Mouse (Mus musculus) forebrain, embryonic 12.5 days (tissue): ENCODE results near the gene Bola3. TPM values are rescaled to one million over a fixed set of nuclear protein-coding genes. Genes with fewer than 3 reads are reported as not detected.
"Not testable (repeated sequence)": the region's sequence is repeated elsewhere in the genome, so short reads cannot be mapped to it uniquely, and the experiment has no call there.

Source experiments
- ATAC-seq: fragments of 200-750 bp; cut with Nextera tagmentation; 2 replicates; pipeline ENCODE4 v1.8.0; 2017; ENCODE audit warnings: moderate TSS enrichment; ENCODE audit not compliant: low FRiP score
- H3K27ac ChIP-seq: fragments of 300-500 bp; sonication (generic); 2 replicates; pipeline ENCODE4 v1.5.1; 2016; ENCODE audit warnings: mild to moderate bottlenecking
- H3K27me3 ChIP-seq: fragments of 300-500 bp; sonication (generic); 2 replicates; pipeline ENCODE4 v1.6.1; 2016; ENCODE audit warnings: mild to moderate bottlenecking
- H3K36me3 ChIP-seq: fragments of 300-500 bp; sonication (generic); replicated peaks from 2 replicates; pipeline ENCODE4 v1.6.1; 2016; ENCODE audit warnings: mild to moderate bottlenecking
- H3K4me1 ChIP-seq: fragments of 300-500 bp; sonication (generic); 2 replicates; pipeline ENCODE4 v1.6.1; 2016
- H3K4me2 ChIP-seq: fragments of 300-500 bp; sonication (generic); 2 replicates; pipeline ENCODE4 v1.6.1; 2016; ENCODE audit warnings: mild to moderate bottlenecking, moderate library complexity
- H3K4me3 ChIP-seq: fragments of 300-500 bp; sonication (generic); replicated peaks from 2 replicates; pipeline ENCODE4 v1.5.1; 2016; ENCODE audit warnings: mild to moderate bottlenecking
- H3K9ac ChIP-seq: fragments of 300-500 bp; sonication (generic); 2 replicates; pipeline ENCODE4 v1.6.1; 2016; ENCODE audit warnings: mild to moderate bottlenecking
- H3K9me3 ChIP-seq: fragments of 300-500 bp; sonication (generic); 2 replicates; pipeline ENCODE4 v1.6.1; 2016
- WGBS: fragments of 180-500 bp; shearing (Covaris S2); methylation state at CpG from one replicate; pipeline ENCODE4 v1.1.7; 2016; 5-methylcytosine and 5-hydroxymethylcytosine counted together
- polyA plus RNA-seq: library from polyadenylated mRNA; unstranded; fragments of >200 nt; fragmentation: Nextera tagmentation; extraction: Ambion mirVana; gene quantifications from 2 replicates; pipeline ENCODE4 v1.2.1, GENCODE M21; 2016

Gene Bola3
- polyA plus RNA-seq, 1 experiment from 2014 or later, result 106 TPM

DNA sequence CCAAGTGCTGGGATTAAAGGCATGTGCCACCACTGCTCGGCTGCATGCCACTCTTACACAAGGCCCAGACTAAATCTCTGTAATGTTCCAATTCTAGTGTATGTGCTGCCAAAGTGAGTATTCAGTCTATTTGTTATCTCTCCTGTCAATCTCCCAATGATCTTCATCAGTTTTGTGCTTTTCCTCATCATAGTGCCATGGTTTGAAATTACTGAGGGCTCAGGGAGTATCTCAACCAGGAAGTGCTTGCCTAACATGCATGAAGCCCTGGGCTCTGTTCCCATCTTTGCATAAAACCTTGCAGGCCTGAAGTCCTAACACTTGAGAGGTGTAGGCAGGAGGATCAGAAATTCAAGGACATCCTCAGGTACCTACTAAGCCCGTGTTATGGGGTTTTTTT lies 26.2 kb upstream of the Bola3 start:
- Histone ChIP-seq H3K9ac (no peak overlapping the region), H3K27ac (no peak overlapping the region), H3K9me3 (no peaks in the 10 kb centered on the region), H3K4me1 (peaks cover 14% of the 10 kb centered on the region), H3K4me2 (no peak overlapping the region), H3K27me3 (no peaks in the 10 kb centered on the region), H3K36me3 (no peaks in the 10 kb centered on the region), H3K4me3 (no peak overlapping the region)
- no peak for ATAC-seq
- 77% methylated on average over 2 of the region's 2 CpGs for WGBS

DNA sequence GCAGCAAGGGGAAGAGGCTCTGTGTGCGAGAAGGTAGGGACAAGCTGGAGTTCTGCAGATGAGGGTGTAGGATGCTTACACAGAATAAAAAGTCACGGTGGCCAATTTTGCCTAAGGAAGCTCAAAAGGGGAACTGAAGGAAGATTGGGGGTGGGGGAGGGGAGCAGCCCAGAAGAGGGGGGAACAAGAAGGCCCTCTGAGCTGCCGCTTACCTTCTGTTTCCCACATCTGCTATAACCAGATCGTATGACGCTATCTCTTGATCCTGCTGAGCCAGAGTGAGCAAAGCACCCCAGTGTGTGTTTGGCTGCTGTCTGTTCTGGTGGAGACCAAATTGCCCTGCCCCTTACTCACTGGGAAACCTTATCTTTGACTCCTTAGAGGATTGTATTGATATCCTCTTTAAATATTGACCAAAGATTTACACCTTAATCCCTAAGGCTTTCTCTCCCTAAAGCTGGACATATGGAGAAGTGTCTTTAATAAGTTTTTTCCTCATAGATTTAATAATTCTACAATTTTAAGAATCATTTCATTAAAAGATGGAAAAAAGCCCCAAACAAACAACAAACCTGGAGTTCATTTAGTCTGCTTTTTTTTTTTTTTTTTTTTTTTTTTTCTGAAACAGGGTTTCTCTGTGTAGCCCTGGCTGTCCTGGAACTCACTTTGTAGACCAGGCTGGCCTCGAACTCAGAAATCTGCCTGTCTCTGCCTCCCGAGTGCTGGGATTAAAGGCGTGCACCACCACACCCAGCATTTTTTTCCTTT lies 25.1 kb upstream of the Bola3 start:
- 0 out of 2 replicates have a peak, but pooled peaks cover under 1% of the 10 kb centered on the region for H3K36me3 ChIP-seq
- no peak overlapping the region for H3K27ac ChIP-seq
- 73% methylated on average over 8 of the region's 8 CpGs for WGBS
- H3K27me3 ChIP-seq, result no peaks in the 10 kb centered on the region
- H3K9me3 ChIP-seq, result no peaks in the 10 kb centered on the region
- H3K4me2 ChIP-seq, result no peak overlapping the region
- no peak overlapping the region for H3K4me3 ChIP-seq
- ATAC-seq, result no peak
- no peak overlapping the region for H3K9ac ChIP-seq
- peaks cover 14% of the 10 kb centered on the region for H3K4me1 ChIP-seq

DNA sequence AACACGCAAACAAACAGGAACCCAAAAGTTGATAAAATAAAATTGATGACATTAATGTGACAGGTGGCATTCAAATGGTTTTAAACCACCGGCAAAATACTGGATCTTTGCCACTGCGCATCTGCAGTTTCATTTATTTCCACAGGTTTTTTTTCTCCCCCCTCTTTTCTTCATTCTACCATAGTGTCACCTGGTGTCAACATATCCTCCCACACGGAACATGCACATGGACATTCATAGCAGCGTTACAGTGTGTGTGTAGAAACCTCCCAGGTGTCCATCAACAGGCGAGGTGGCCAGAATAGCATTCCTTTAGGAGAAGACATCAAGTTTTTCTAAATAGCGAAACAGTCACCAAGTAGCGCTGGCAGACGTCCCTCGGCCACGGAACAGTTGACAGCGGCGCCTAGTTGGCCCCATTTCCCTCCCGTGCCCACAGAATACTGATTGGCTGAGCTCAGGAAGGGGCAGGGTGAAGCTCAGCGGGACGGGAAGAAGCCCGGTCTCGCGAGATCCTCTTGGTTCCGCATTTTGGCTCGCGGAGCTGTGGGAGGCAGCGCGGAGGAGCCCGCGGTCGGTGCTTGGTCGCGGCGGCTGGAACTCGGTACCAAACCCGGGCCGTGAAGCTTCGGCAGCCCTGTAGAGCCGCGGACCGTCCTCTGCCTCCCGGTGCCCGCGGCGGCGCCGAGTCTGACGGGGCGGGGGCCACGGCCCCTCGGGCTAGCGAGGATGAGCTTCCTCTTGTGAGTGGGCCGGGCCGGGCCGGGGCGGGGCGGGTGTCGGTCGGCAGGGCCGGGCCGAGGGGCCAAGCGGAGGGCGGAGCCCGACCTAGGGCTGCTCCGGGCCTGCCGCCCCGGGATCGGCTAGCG lies 23.2 kb upstream of the Bola3 start, which contains the start of the genes Mthfd2 and Mob1a:
Gene Mthfd2, minus strand, starts transcription at position 384 of the 869 bp plus-strand sequence.
Gene Mob1a, plus strand, starts transcription at position 492 of the 869 bp plus-strand sequence.
- H3K9ac ChIP-seq, result peak within 1 kb of the TSS; percentile 98
- H3K4me3 ChIP-seq, result peak within 1 kb of the TSS; percentile 97
- H3K4me2 ChIP-seq, result peak within 1 kb of the TSS; percentile 78
- no peaks in the 10 kb centered on the region for H3K9me3 ChIP-seq
- ATAC-seq, result peak; percentile 98
- H3K4me1 ChIP-seq, result peaks cover 14% of the 10 kb centered on the region
- no peaks in the 10 kb centered on the region for H3K27me3 ChIP-seq
- peaks cover 14% of the 10 kb centered on the region for H3K36me3 ChIP-seq
- 1% methylated on average over 65 of the region's 65 CpGs for WGBS
- peak within 1 kb of the TSS; percentile 93 for H3K27ac ChIP-seq

- peak overlapping the region; percentile 78 for H3K4me2 ChIP-seq
- 7% methylated on average over 6 of the region's 6 CpGs for WGBS
- peak overlapping the region; percentile 93 for H3K27ac ChIP-seq
- peaks cover 14% of the 10 kb centered on the region for H3K4me1 ChIP-seq
- H3K4me3 ChIP-seq, result peak overlapping the region; percentile 97
- no peaks in the 10 kb centered on the region for H3K9me3 ChIP-seq
- peak overlapping the region; percentile 98 for H3K9ac ChIP-seq
- ATAC-seq, result peak; percentile 39; the same call in 1 of the 2 replicates
- H3K36me3 ChIP-seq, result peaks cover 19% of the 10 kb centered on the region
- H3K27me3 ChIP-seq, result no peaks in the 10 kb centered on the region
Observed at GRCm38 (mm10) chr6:83326394-83326736, 22.6 kb upstream of the Bola3 start.

DNA sequence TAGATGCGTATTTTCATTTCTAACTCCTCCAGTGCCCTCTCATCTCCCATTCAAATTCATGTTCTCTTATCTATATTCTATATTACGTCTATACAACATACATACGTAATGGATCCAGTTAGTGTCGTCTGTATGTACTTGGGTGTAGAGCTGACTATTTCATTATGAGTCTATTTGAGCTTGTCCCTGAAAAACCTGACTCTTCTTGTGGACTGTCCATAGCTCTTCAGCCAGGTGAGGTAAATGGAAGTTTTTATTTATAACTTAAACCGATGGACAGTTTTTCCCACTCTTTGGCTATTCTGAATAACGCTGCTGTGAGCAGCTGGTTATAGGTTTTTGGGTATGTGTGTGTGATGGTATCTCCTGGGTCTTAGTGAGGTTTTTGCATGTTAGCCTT lies 22.2 kb upstream of the Bola3 start:
- Histone ChIP-seq H3K36me3 (peaks cover 23% of the 10 kb centered on the region), H3K4me3 (peak overlapping the region; percentile 97), H3K9ac (peak overlapping the region; percentile 98), H3K9me3 (no peaks in the 10 kb centered on the region), H3K27me3 (no peaks in the 10 kb centered on the region), H3K4me1 (peaks cover 14% of the 10 kb centered on the region), H3K27ac (no peak overlapping the region), H3K4me2 (peak overlapping the region; percentile 78)
- no peak for ATAC-seq
- 75% methylated on average over 6 of the region's 6 CpGs for WGBS

- H3K4me3 ChIP-seq, result no peak overlapping the region
- no peaks in the 10 kb centered on the region for H3K9me3 ChIP-seq
- H3K36me3 ChIP-seq, result peaks cover 30% of the 10 kb centered on the region
- WGBS, result 93% methylated on average over 3 of the region's 3 CpGs
- no peak overlapping the region for H3K27ac ChIP-seq
- ATAC-seq, result no peak
- H3K4me2 ChIP-seq, result no peak overlapping the region
- H3K27me3 ChIP-seq, result no peaks in the 10 kb centered on the region
- H3K9ac ChIP-seq, result no peak overlapping the region
- peaks cover 14% of the 10 kb centered on the region for H3K4me1 ChIP-seq
Observed at GRCm38 (mm10) chr6:83327591-83328190, 21.3 kb upstream of the Bola3 start.

GRCm38 (mm10) chr6:83341387-83341786 lies 7.6 kb upstream of the Bola3 start:
- ATAC-seq, result no peak
- no peak overlapping the region for H3K27ac ChIP-seq
- no peaks in the 10 kb centered on the region for H3K27me3 ChIP-seq
- WGBS, result 79% methylated on average over 3 of the region's 3 CpGs
- H3K9ac ChIP-seq, result no peak overlapping the region
- no peak overlapping the region for H3K4me3 ChIP-seq
- H3K4me1 ChIP-seq, result no peaks in the 10 kb centered on the region
- H3K36me3 ChIP-seq, result peaks cover 59% of the 10 kb centered on the region
- no peak overlapping the region for H3K4me2 ChIP-seq
- H3K9me3 ChIP-seq, result no peaks in the 10 kb centered on the region

DNA sequence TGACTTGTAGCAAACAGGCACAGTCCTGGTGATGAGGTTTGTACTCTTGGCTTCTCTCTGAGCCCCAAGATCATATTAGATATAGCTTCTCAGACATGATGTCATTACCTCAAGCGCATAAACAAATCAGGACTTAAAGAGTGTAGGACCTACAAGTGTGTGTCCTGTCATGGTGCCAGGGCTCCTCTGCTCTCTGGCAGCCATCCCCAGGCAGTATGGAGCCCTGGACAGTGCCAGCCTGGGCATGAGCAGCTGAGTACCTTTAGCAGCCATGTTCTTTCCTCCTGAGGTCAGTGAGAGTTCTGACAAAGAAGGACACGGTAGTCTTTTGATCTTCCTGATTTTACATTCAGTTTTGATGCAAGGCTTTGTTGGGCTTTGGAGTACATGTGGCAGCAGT lies 6.0 kb upstream of the Bola3 start:
- peaks cover 50% of the 10 kb centered on the region for H3K36me3 ChIP-seq
- WGBS, result 92% methylated on average over 2 of the region's 2 CpGs
- H3K9ac ChIP-seq, result no peak overlapping the region
- H3K9me3 ChIP-seq, result no peaks in the 10 kb centered on the region
- H3K4me3 ChIP-seq, result no peak overlapping the region
- H3K27ac ChIP-seq, result no peak overlapping the region
- no peaks in the 10 kb centered on the region for H3K4me1 ChIP-seq
- H3K27me3 ChIP-seq, result no peaks in the 10 kb centered on the region
- H3K4me2 ChIP-seq, result no peak overlapping the region
- ATAC-seq, result no peak

DNA sequence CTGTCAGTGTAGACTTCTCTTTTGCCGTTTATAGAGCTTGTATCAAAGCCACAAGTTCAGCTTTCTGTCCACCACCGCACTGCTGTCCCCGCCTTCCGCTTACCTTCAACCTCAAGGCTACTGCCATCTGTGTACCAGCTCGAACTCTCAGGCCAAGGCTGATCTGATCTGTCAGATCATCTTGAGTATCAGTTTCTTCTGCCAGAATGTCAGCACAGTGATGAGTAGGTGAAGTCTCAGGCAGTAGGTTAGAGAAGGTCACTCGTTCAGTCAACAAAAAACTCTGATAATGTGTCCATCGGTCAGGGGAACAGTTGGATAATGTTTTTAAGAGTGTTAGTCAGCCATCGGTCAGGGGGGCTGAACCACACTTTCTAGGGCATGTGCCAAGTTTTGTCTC lies 3.7 kb upstream of the Bola3 start:
- 92% methylated on average over 8 of the region's 8 CpGs for WGBS
- H3K4me1 ChIP-seq, result peaks cover 10% of the 10 kb centered on the region
- peaks cover 30% of the 10 kb centered on the region for H3K36me3 ChIP-seq
- H3K9me3 ChIP-seq, H3K4me2 ChIP-seq, H3K4me3 ChIP-seq, ATAC-seq, H3K27ac ChIP-seq, H3K9ac ChIP-seq, H3K27me3 ChIP-seq: not testable (repeated sequence)

DNA sequence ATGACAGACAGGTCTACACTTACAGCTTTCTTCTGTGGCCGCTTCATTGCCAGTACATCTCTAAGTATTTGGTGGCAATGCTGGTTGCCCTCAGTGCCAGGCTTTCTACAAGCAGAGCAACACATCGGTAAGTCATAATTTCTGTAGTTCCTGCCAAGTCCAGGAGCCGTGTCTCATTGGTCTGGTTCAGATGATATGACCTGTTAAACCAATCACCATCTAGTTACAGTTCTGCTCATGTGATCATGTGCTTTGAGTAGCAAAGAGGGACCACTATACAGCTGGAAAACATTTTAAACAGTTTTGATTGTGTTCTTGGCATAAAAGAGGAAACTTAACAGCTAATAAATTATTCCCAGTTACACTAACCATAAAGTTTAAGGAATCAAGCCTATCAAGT lies 1.0 kb upstream of the Bola3 start:
- H3K9me3 ChIP-seq, result no peaks in the 10 kb centered on the region
- no peak for ATAC-seq
- peaks cover 16% of the 10 kb centered on the region for H3K4me1 ChIP-seq
- WGBS, result 92% methylated on average over 3 of the region's 3 CpGs
- no peak overlapping the region for H3K27ac ChIP-seq
- no peak overlapping the region for H3K9ac ChIP-seq
- H3K36me3 ChIP-seq, result peaks cover 6% of the 10 kb centered on the region; the same call in 1 of the 2 replicates
- H3K4me3 ChIP-seq, result no peak overlapping the region
- H3K4me2 ChIP-seq, result no peak overlapping the region
- no peaks in the 10 kb centered on the region for H3K27me3 ChIP-seq

- peaks cover 16% of the 10 kb centered on the region for H3K4me1 ChIP-seq
- H3K9ac ChIP-seq, result peak overlapping the region; percentile 74
- WGBS, result under 1% methylated on average over 53 of the region's 53 CpGs
- no peaks in the 10 kb centered on the region for H3K9me3 ChIP-seq
- no peaks in the 10 kb centered on the region for H3K27me3 ChIP-seq
- peak; percentile 96 for ATAC-seq
- H3K4me3 ChIP-seq, result peak overlapping the region; percentile 73
- H3K27ac ChIP-seq, result no peak overlapping the region
- H3K36me3 ChIP-seq, result peaks cover 15% of the 10 kb centered on the region
- peak overlapping the region; percentile 58 for H3K4me2 ChIP-seq
Observed at GRCm38 (mm10) chr6:83349274-83349958, 469 bp downstream of the Bola3 start.

DNA sequence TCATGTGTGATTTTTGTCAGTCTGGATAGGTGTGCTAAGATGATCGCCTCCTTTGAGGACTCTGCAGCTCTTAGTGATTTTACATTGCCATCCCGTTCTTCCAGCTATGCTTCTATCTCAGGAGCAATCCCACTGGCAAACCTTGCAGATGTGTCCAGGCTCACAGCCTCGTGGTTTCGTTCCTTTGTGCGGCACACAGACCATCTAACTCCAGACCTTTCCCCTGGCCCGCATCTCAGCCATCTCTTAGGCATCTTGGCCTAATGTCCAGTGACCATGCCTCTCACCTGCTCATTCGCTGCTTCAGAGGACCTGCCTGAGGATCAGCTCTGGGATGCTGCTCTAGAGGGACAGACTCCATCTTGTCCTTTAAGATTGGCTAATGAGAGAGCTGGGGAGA lies 1.2 kb downstream of the Bola3 start:
- Histone ChIP-seq H3K9ac (peak overlapping the region; percentile 74), H3K36me3 (peaks cover 22% of the 10 kb centered on the region), H3K4me3 (peak overlapping the region; percentile 73), H3K27me3 (no peaks in the 10 kb centered on the region), H3K4me1 (peaks cover 16% of the 10 kb centered on the region), H3K27ac (no peak overlapping the region), H3K9me3 (no peaks in the 10 kb centered on the region), H3K4me2 (peak overlapping the region; percentile 58)
- ATAC-seq, result no peak
- WGBS, result 83% methylated on average over 7 of the region's 7 CpGs
